Mouse (Mus musculus): ENCODE measurements around the gene Slc7a14.

DNA sequence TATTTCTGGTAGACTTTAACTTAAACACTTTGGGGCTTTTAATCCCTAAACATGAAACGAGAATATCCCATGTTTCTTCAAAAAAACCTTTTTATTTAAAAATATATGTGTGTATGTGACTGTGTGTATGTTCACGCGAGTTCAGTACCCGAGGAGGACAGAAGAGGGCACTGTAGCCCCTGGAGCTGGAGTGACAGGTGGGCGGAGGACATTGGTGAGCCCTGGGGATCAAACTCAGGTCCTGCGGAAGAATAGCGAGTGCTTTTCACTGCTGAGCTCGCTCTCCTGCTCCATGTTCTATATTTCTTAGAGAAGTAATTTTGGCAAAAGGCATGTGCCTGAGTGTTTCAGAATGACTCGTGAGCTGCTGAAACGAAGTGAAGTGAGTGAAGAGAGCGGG, 106.2 kb downstream of the Slc7a14 start:
- no peak for TF ChIP-seq CTCF (IDR thresholded peaks at IDR 0.05)
- no peak for TF ChIP-seq POLR2A (IDR thresholded peaks at IDR 0.05; ENCODE audit: insufficient read depth, low read depth, low read length)
- TF ChIP-seq EP300 (IDR thresholded peaks at IDR 0.05; ENCODE audit: insufficient read depth, low read depth, low read length), result no peak
